Mouse (Mus musculus) brain, embryonic 14.5 days (tissue): ENCODE data around the gene Ptpn14. TPM values are rescaled to one million over a fixed set of nuclear protein-coding genes. Genes with fewer than 3 reads are reported as not detected.
A peak's percentile ranks its signal among the peaks of the same experiment; 100 is the strongest.

Experiments
- DNase-seq: peaks from one replicate; pipeline ENCODE4 v3.0.0-alpha.2; 2011; ENCODE audit warnings: low read depth
- CTCF ChIP-seq: fragments of 200-500 bp; IDR thresholded peaks from 2 replicates; pipeline ENCODE4 v1.5.1; 2012; ENCODE audit warnings: inconsistent platforms, mild to moderate bottlenecking, moderate library complexity, borderline replicate concordance; ENCODE audit not compliant: insufficient read depth, insufficient read length; ENCODE audit errors: extremely low read depth
- POLR2A ChIP-seq: fragments of 200-500 bp; IDR thresholded peaks from 2 replicates; pipeline ENCODE4 v1.6.1; 2012; ENCODE audit warnings: mild to moderate bottlenecking, inconsistent platforms, borderline replicate concordance; ENCODE audit not compliant: poor library complexity, insufficient read depth, insufficient read length, severe bottlenecking; ENCODE audit errors: extremely low read depth
- polyA plus RNA-seq: library from polyadenylated mRNA; depleted of rRNA; stranded (reverse); fragments of >200 nt; gene quantifications from 2 replicates; pipeline ENCODE4 v1.2.3, GENCODE M21; 2012

Gene Ptpn14
- polyA plus RNA-seq, 1 experiment = 4.9 TPM

DNA sequence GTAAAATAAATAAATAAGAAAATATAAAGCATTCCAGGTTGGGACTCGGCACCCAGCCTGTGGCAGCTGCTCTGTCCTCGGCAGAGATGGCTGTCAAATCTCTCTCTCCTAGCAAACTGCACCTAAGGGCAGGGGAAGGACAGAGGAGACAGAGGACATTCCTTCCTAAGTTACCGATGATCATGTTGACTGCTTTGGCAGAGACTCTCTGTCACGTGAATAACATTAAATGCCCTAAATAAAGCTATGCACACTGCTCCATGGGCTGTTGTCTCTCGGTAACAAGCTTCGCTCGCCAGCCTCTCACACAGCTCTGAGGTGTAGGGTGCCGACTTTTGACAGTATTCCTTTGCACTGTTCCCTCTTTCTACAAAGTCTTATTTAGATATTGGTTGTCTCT is 148.1 kb downstream of the Ptpn14 start:
- DNase-seq = no peak
- TF ChIP-seq CTCF (no peak), POLR2A (no peak)

GRCm38 (mm10) chr1:189879212-189879611 is 151.1 kb downstream of the Ptpn14 start:
- DNase-seq = no peak
- TF ChIP-seq CTCF (peak; percentile 10; the same call in 1 of the 2 replicates), POLR2A (no peak)

GRCm38 (mm10) chr1:189879965-189880364 is 151.9 kb downstream of the Ptpn14 start:
- TF ChIP-seq CTCF (no peak), POLR2A (no peak)
- no peak for DNase-seq

- TF ChIP-seq POLR2A (no peak), CTCF (no peak)
- DNase-seq = no peak
These were observed 152.7 kb downstream of the Ptpn14 start for GRCm38 (mm10) chr1:189880745-189881144.

DNA sequence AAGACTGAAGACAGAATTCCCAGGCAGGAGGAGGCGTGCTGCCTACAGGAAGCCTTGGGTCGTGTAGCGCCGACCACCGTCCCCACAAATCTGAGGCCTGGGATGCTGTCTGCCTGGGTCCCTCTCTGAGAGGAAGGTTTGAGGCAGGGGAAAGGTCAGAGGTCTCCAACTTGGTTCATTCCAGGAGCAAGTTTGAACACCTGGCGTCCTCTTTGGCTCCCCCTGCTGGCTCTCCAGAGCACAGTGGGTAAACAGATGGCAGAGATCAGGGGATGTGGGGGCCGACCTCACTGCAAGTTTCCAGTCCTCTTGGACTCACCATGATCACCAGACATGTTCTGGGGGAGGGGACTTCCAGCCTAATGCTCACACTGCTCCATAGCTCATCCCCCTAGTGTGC is 154.8 kb downstream of the Ptpn14 start:
- DNase-seq = peak; percentile 36
- peak; percentile 83 for TF ChIP-seq CTCF
- TF ChIP-seq POLR2A = no peak

DNA sequence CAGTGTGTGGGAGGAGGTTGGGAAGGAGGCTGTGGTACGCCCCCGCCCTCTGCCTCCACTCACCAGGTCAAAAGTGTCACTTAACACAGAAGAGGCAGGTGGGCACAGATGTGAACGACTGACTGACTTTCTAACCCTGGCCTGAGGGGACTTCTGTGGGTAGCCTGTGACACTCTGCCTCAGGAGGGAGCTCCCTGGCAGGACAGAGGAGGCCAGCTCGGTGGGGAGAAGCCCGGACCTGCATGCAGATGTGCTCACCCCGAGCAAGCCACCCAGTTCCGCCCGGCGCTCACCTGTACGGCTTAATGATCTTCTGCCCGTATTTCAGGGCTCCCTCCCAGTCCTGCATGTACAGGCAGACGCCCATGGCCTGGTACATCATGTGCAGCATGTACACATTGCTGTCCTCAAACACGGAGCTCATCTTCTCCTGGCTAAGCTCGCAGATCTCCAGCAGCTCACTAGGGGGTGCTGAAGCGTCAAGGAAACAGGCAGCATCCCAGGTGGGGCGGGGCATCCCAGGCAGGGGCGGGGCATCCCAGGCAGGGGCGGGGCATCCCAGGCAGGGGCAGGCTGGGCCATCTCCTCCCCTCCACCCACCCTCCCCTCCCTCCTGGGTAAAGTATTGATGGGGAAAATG is 155.6 kb downstream of the Ptpn14 start:
- TF ChIP-seq CTCF = peak; percentile 43; the same call in 1 of the 2 replicates
- no peak for TF ChIP-seq POLR2A
- peak; percentile 35 for DNase-seq

DNA sequence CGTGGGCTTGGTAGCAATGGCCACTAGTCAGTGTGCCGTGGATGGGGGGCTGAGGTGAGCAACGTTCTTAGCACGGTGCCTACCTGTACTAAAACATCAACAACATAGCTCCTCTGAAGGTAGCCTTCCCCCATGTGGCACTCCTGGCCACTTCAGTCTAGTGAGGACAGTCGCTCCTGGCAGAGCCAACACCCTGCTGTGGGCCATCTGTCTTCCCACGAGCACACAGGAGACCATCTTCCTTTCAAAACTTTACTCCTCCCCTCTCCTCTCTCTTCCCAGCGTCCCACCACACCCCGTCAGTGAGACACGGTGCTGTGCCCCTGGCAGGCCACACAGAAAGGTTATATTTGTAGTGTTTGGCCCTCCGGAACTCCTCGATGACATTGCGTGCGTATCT is 156.9 kb downstream of the Ptpn14 start:
- no peak for DNase-seq
- TF ChIP-seq POLR2A = no peak
- TF ChIP-seq CTCF = no peak

- no peak for DNase-seq
- TF ChIP-seq CTCF (no peak), POLR2A (no peak)
These were observed 157.9 kb downstream of the Ptpn14 start for GRCm38 (mm10) chr1:189885975-189886374.

DNA sequence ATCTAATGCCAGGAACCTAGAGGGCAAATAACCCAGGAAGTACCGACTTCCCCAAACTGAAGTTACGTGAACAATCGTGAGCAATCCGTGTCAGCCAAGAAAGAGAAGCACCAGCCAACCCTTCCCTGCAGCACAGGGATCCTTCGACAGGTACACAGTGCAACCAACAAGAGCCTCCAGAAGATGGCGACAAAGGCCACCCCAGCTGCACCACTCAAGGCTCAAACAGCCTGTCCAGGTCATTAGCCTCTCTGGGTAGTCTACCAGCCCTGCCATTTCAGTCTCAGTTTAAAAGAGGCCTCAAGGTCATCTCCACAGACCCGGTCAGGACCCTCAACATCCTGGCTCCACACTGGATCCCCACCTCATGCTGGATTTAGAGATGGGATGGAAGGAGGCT is 159.4 kb downstream of the Ptpn14 start:
- TF ChIP-seq CTCF = peak; percentile 93
- TF ChIP-seq POLR2A = no peak

DNA sequence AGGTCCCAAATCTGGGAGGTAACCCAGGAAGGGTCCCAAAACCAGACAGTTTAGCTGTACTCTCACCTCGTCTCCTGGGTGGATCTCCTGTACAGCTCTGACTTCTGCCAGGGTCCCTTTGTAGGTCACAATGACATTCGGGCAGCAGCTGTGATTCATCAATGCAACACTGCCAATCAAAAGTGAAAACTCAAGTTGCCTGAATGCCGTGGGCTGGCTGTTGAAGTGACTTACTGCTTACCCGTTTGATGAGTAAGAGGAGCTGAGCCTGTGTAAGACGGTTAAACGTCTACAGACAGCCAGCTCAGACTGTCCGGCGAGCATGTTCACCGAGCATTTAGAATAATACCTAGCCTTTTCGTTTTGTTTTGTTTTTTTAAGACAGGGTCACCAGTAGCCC is 160.7 kb downstream of the Ptpn14 start:
- TF ChIP-seq POLR2A = no peak
- TF ChIP-seq CTCF = no peak
- DNase-seq = no peak

More for the DNA sequence above, 159.4 kb downstream of the Ptpn14 start:
- peak; percentile 83 for DNase-seq

DNA sequence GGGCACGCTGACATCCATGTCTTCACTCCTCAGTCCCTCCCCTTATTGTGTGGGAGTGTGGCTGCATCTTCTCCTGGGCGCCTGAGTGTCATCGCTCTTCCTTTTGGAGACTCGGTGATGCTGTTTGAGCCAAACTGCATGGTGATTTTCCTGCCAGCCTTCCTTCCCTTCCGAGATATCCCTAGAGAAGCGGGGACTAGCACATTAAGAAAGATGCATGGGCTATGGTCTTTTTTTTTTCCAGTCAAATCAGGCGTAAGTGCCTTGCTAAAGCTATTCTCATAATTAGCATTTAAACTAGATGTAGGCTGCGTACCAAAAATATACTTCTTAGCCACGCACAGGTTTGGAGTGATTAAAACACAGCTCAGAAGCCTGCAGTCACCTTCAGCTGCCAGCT is 166.1 kb downstream of the Ptpn14 start:
- DNase-seq = no peak
- TF ChIP-seq POLR2A = no peak
- TF ChIP-seq CTCF = no peak

DNA sequence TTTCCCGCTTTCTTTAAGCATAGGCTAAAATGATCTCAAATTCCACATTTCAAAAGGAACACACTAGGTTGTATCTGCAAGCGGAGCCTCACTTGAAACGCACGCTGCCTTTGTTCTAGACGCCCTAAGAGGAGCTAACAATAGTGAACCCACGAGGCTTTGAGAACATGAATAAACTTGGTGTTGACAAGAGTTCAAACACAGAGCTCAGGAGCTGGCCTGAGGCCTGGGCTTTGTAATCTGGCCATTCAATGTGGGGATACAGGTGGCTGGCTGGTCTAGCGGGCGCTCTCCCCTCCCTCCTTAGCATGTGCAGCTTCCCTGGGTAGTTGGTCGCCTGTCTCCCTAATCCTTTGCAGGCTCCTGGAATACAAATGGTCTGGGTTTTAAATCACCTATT is 169.8 kb downstream of the Ptpn14 start:
- no peak for TF ChIP-seq CTCF
- no peak for TF ChIP-seq POLR2A
- peak; percentile 59 for DNase-seq
